Mouse (Mus musculus) layer of hippocampus, adult 9-11 months (tissue): ENCODE data around the gene Spop.

ENCODE experiments used
- DNase-seq: peaks from one replicate; pipeline ENCODE4 v3.0.0; 2022

Gene Spop

GRCm38 (mm10) chr11:95528231-95528630 lies 114.4 kb downstream of the Spop start:
- no peak for DNase-seq

- no peak for DNase-seq
These were observed 118.6 kb downstream of the Spop start for GRCm38 (mm10) chr11:95532353-95533072.

GRCm38 (mm10) chr11:95533484-95534160 lies 119.7 kb downstream of the Spop start:
- peak; percentile 59 for DNase-seq

- DNase-seq, result no peak
These were observed 124.7 kb downstream of the Spop start for GRCm38 (mm10) chr11:95538378-95539104.

GRCm38 (mm10) chr11:95540637-95541385 lies 126.9 kb downstream of the Spop start:
- DNase-seq, result no peak
